Mouse (Mus musculus): ENCODE measurements around the gene Dpp6. TPM values are rescaled to one million over a fixed set of nuclear protein-coding genes. Genes with fewer than 3 reads are reported as not detected.

Dpp6 gene
- total and polyA plus RNA-seq, 3 experiments, result not detected

DNA sequence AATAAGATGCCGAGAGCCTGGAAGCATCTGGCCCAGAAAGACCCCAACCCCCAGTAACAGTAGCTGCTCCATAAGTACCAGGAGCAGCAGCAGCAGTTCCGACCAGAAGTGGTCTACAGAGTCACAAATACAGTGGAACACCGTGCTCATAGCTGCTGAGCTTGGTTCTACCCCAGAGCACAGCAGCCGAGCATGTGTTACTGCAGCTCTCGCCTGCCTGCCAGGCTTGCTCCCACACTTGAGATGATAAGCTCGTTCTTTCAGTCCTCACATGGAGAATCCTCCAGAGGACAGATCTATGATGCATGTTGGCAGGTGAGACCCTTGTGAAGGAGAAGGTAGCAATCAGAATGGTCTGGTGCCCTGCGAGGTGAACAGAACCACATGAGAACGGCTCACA lies 474.4 kb downstream of the Dpp6 start:
- Histone ChIP-seq H3K36me3 (ENCODE audit: control insufficient read depth in 1 of 2, insufficient read depth in 2 of 2, low read length in 2 of 2) (no peaks in the 10 kb centered on the region), H3K9me3 (replicated peaks; ENCODE audit: insufficient read depth, low read length) (no peaks in the 10 kb centered on the region), H3K4me3 (ENCODE audit: control insufficient read depth in 1 of 2, insufficient read depth in 1 of 2, low read depth in 2 of 2, low read length in 2 of 2) (no peak overlapping the region), H3K9ac (ENCODE audit: control insufficient read depth, low read depth, low read length, poor library complexity, severe bottlenecking) (no peak overlapping the region), H3K79me2 (ENCODE audit: control insufficient read depth, insufficient read depth, low read length, poor library complexity) (no peaks in the 10 kb centered on the region), H3K27ac (ENCODE audit: control insufficient read depth, low read depth, low read length) (no peak overlapping the region), H3K4me1 (ENCODE audit: control insufficient read depth in 1 of 2, insufficient read depth in 2 of 2, low read length in 2 of 2) (no peaks in the 10 kb centered on the region), H3K27me3 (ENCODE audit: control insufficient read depth in 1 of 2, insufficient read depth in 2 of 2, low read length in 2 of 2) (no peaks in the 10 kb centered on the region)
- TF ChIP-seq TAL1 (IDR thresholded peaks at IDR 0.05; ENCODE audit: low read length) (no peak), CTCF (IDR thresholded peaks at IDR 0.05 in 2 of 3, conservative IDR thresholded peaks at IDR 0.05 in 1 of 3; ENCODE audit: control insufficient read depth in 1 of 3, insufficient read depth in 1 of 3, low read depth in 2 of 3, low read length in 3 of 3, poor library complexity in 1 of 3, severe bottlenecking in 1 of 3) (no peak), TBP (IDR thresholded peaks at IDR 0.05; ENCODE audit: low read depth, low read length) (no peak), UBTF (IDR thresholded peaks at IDR 0.05; ENCODE audit: borderline replicate concordance, insufficient read depth, low read depth, low read length) (no peak), ZNF384 (IDR thresholded peaks at IDR 0.05; ENCODE audit: low read depth, low read length) (no peak), MEF2A (IDR thresholded peaks at IDR 0.05; ENCODE audit: extremely low read depth, insufficient replicate concordance, low read depth, low read length, poor library complexity, severe bottlenecking) (no peak), POLR2AphosphoS5 (IDR thresholded peaks at IDR 0.05; ENCODE audit: borderline replicate concordance, low read depth, low read length) (no peak), NELFE (IDR thresholded peaks at IDR 0.05; ENCODE audit: low read depth, low read length) (no peak), ETS1 (IDR thresholded peaks at IDR 0.05; ENCODE audit: low read depth, low read length) (no peak), SMC3 (IDR thresholded peaks at IDR 0.05; ENCODE audit: low read depth, low read length) (no peak), E2F4 (IDR thresholded peaks at IDR 0.05; ENCODE audit: borderline replicate concordance, low read depth, low read length) (no peak), BHLHE40 (IDR thresholded peaks at IDR 0.05; ENCODE audit: borderline replicate concordance, low read depth, low read length) (no peak), MAFK (IDR thresholded peaks at IDR 0.05; ENCODE audit: borderline replicate concordance, low read depth, low read length) (no peak), MYC (IDR thresholded peaks at IDR 0.05; ENCODE audit: low read depth, low read length) (no peak), GABPA (IDR thresholded peaks at IDR 0.05; ENCODE audit: low read depth, low read length) (no peak), RAD21 (IDR thresholded peaks at IDR 0.05; ENCODE audit: low read depth, low read length) (no peak), MAZ (IDR thresholded peaks at IDR 0.05; ENCODE audit: low read depth, low read length) (no peak), EP300 (IDR thresholded peaks at IDR 0.05; ENCODE audit: low read depth in 1 of 2, low read length in 2 of 2) (no peak), KAT2A (conservative IDR thresholded peaks at IDR 0.05; ENCODE audit: low read depth, low read length) (no peak)
- no peak for DNase-seq (ENCODE audit: low read depth, low spot score)

- H3K79me2 ChIP-seq (ENCODE audit: control insufficient read depth, insufficient read depth, low read length, poor library complexity), result no peaks in the 10 kb centered on the region
- no peak overlapping the region for H3K9ac ChIP-seq (ENCODE audit: control insufficient read depth, low read depth, low read length, poor library complexity, severe bottlenecking)
- no peaks in the 10 kb centered on the region for H3K36me3 ChIP-seq (ENCODE audit: control insufficient read depth in 1 of 2, insufficient read depth in 2 of 2, low read length in 2 of 2)
- H3K9me3 ChIP-seq (replicated peaks; ENCODE audit: insufficient read depth, low read length), result no peaks in the 10 kb centered on the region
- TF ChIP-seq ELF1 (IDR thresholded peaks at IDR 0.05; ENCODE audit: low read depth, low read length) (no peak), KAT2A (conservative IDR thresholded peaks at IDR 0.05; ENCODE audit: low read depth, low read length) (no peak), CHD2 (IDR thresholded peaks at IDR 0.05; ENCODE audit: low read length) (no peak), RCOR1 (IDR thresholded peaks at IDR 0.05; ENCODE audit: low read depth, low read length) (no peak), TAL1 (IDR thresholded peaks at IDR 0.05; ENCODE audit: low read length) (no peak), NRF1 (IDR thresholded peaks at IDR 0.05; ENCODE audit: insufficient read depth, low read depth, low read length, poor library complexity, severe bottlenecking) (no peak)
- no peaks in the 10 kb centered on the region for H3K27me3 ChIP-seq (ENCODE audit: control insufficient read depth in 1 of 2, insufficient read depth in 2 of 2, low read length in 2 of 2)
- no peak for DNase-seq (ENCODE audit: low read depth, low spot score)
- H3K27ac ChIP-seq (ENCODE audit: control insufficient read depth, low read depth, low read length), result no peak overlapping the region
- no peaks in the 10 kb centered on the region for H3K4me1 ChIP-seq (ENCODE audit: control insufficient read depth in 1 of 2, insufficient read depth in 2 of 2, low read length in 2 of 2)
- no peak overlapping the region for H3K4me3 ChIP-seq (ENCODE audit: control insufficient read depth in 1 of 2, insufficient read depth in 1 of 2, low read depth in 2 of 2, low read length in 2 of 2)
Observed at GRCm38 (mm10) chr5:27292236-27292635, 475.2 kb downstream of the Dpp6 start.

All from MEL (cell line).